Mouse (Mus musculus) heart, postnatal 10 days (tissue): ENCODE results near the gene Camkv. TPM values are rescaled to one million over a fixed set of nuclear protein-coding genes. Genes with fewer than 3 reads are reported as not detected.

Source experiments
- DNase-seq, 2 experiments: peaks; one replicate each; pipeline ENCODE4 v3.0.0; 2021
- intact Hi-C: fragments of 180-260 bp; cut with DNase I; formaldehyde crosslinking; loops from one replicate; pipeline ENCODE4 v1.15.1; 2025
- total RNA-seq, 2 experiments: library from RNA; stranded (reverse); gene quantifications; 2 replicates each; pipeline ENCODE4 v1.2.3; 2021

The Camkv gene
- under 1 TPM; 0.14 to 0.37 TPM for total RNA-seq

- intact Hi-C loops: no loop called here
- no peak for DNase-seq
Observed at GRCm38 (mm10) chr9:107935374-107935773, at the start of gene Camkv. TSS of gene Camkv (plus strand) at chr9:107935674.

- DNase-seq: peak; percentile 87 to 91
- intact Hi-C loops: no loop called here
Observed at GRCm38 (mm10) chr9:107887804-107888266, 47.6 kb upstream of the Camkv start, which contains the start of gene Mon1a. TSS of gene Mon1a (plus strand) at chr9:107888151.

GRCm38 (mm10) chr9:107888267-107888850 lies 47.1 kb upstream of the Camkv start:
- intact Hi-C loops: no loop called here
- DNase-seq: peak; percentile 29 to 44

GRCm38 (mm10) chr9:107890260-107890659 lies 45.2 kb upstream of the Camkv start:
- no peak for DNase-seq
- intact Hi-C loops: no loop called here

GRCm38 (mm10) chr9:107891023-107891422 lies 44.5 kb upstream of the Camkv start:
- intact Hi-C loops: no loop called here

GRCm38 (mm10) chr9:107898563-107898962 lies 36.9 kb upstream of the Camkv start:
- no peak for DNase-seq
- intact Hi-C loops: no loop called here

More at GRCm38 (mm10) chr9:107891023-107891422, 44.5 kb upstream of the Camkv start:
- no peak for DNase-seq

- DNase-seq: no peak
- intact Hi-C loops: no loop called here
Observed at GRCm38 (mm10) chr9:107899855-107900254, 35.6 kb upstream of the Camkv start.

- DNase-seq: peak; percentile 30 to 59
- intact Hi-C loops: no loop called here
Observed at GRCm38 (mm10) chr9:107900840-107901626, 34.4 kb upstream of the Camkv start.

GRCm38 (mm10) chr9:107901627-107901914 lies 33.9 kb upstream of the Camkv start:
- intact Hi-C loops: no loop called here
- DNase-seq: no peak

GRCm38 (mm10) chr9:107904726-107905125 lies 30.7 kb upstream of the Camkv start:
- peak; percentile 92 to 96 for DNase-seq
- intact Hi-C loops: loop anchor here (1.0 to 2.0 kb wide), 3 partner anchors 58 to 164 kb away; partner anchors contain the start of gene Amigo3

- peak; percentile 85 to 86 for DNase-seq
- intact Hi-C loops: no loop called here
Observed at GRCm38 (mm10) chr9:107906252-107906966, 29.1 kb upstream of the Camkv start, which contains the start of gene Mst1r. TSS of gene Mst1r (plus strand) at chr9:107906873.

GRCm38 (mm10) chr9:107906967-107907800 lies 28.3 kb upstream of the Camkv start:
- intact Hi-C loops: no loop called here
- DNase-seq: peak in 1 of 2 experiments; percentile 44

- no peak for DNase-seq
- intact Hi-C loops: no loop called here
Observed at GRCm38 (mm10) chr9:107907801-107908120, 27.7 kb upstream of the Camkv start.

GRCm38 (mm10) chr9:107908410-107909158 lies 26.9 kb upstream of the Camkv start:
- intact Hi-C loops: no loop called here

GRCm38 (mm10) chr9:107910025-107910769 lies 25.3 kb upstream of the Camkv start:
- intact Hi-C loops: no loop called here
- no peak for DNase-seq

More at GRCm38 (mm10) chr9:107908410-107909158, 26.9 kb upstream of the Camkv start:
- peak; percentile 53 to 56 for DNase-seq

GRCm38 (mm10) chr9:107914764-107915420 lies 20.6 kb upstream of the Camkv start:
- intact Hi-C loops: no loop called here
- DNase-seq: no peak

- no peak for DNase-seq
- intact Hi-C loops: no loop called here
Observed at GRCm38 (mm10) chr9:107917895-107918608, 17.4 kb upstream of the Camkv start.

- DNase-seq: no peak
- intact Hi-C loops: no loop called here
Observed at GRCm38 (mm10) chr9:107918884-107919283, 16.6 kb upstream of the Camkv start.
